Mouse (Mus musculus) right cerebral cortex, adult 2 months (tissue): ENCODE measurements around the gene Bhlhe40.

Experiments used
- DNase-seq, 2 experiments: peaks; one replicate each; pipeline ENCODE4 v3.0.0; 2021 to 2022; ENCODE audit warnings: low spot score in 2 of 2

Bhlhe40 gene

GRCm38 (mm10) chr6:108663241-108664194 lies 3.1 kb downstream of the Bhlhe40 start:
- DNase-seq = no peak

- DNase-seq = no peak
Observed at GRCm38 (mm10) chr6:108664533-108665150, 4.2 kb downstream of the Bhlhe40 start.

GRCm38 (mm10) chr6:108665587-108665986 lies 5.2 kb downstream of the Bhlhe40 start:
- DNase-seq = no peak

GRCm38 (mm10) chr6:108666648-108667488 lies 6.4 kb downstream of the Bhlhe40 start:
- DNase-seq = peak in 1 of 2 experiments; percentile 12

- peak in 1 of 2 experiments; percentile 20 for DNase-seq
Observed at GRCm38 (mm10) chr6:108667599-108668021, 7.2 kb downstream of the Bhlhe40 start.

- DNase-seq = peak; percentile 74 to 83
Observed at GRCm38 (mm10) chr6:108668321-108668786, 7.9 kb downstream of the Bhlhe40 start.

GRCm38 (mm10) chr6:108670276-108670675 lies 9.8 kb downstream of the Bhlhe40 start:
- no peak for DNase-seq

- DNase-seq = no peak
Observed at GRCm38 (mm10) chr6:108670821-108671220, 10.4 kb downstream of the Bhlhe40 start.

GRCm38 (mm10) chr6:108672094-108672493 lies 11.7 kb downstream of the Bhlhe40 start:
- DNase-seq = no peak

GRCm38 (mm10) chr6:108674221-108674620 lies 13.8 kb downstream of the Bhlhe40 start:
- no peak for DNase-seq

- DNase-seq = no peak
Observed at GRCm38 (mm10) chr6:108676783-108677340, 16.4 kb downstream of the Bhlhe40 start.

GRCm38 (mm10) chr6:108677697-108678096 lies 17.3 kb downstream of the Bhlhe40 start:
- DNase-seq = no peak

GRCm38 (mm10) chr6:108678227-108678626 lies 17.8 kb downstream of the Bhlhe40 start:
- DNase-seq = no peak

- no peak for DNase-seq
Observed at GRCm38 (mm10) chr6:108680503-108680902, 20.1 kb downstream of the Bhlhe40 start.

GRCm38 (mm10) chr6:108681084-108681483 lies 20.7 kb downstream of the Bhlhe40 start:
- DNase-seq = no peak

- no peak for DNase-seq
Observed at GRCm38 (mm10) chr6:108683140-108683539, 22.7 kb downstream of the Bhlhe40 start.

- no peak for DNase-seq
Observed at GRCm38 (mm10) chr6:108684430-108684829, 24.0 kb downstream of the Bhlhe40 start.

GRCm38 (mm10) chr6:108685758-108686355 lies 25.4 kb downstream of the Bhlhe40 start:
- no peak for DNase-seq

GRCm38 (mm10) chr6:108686930-108687329 lies 26.5 kb downstream of the Bhlhe40 start:
- no peak for DNase-seq

- no peak for DNase-seq
Observed at GRCm38 (mm10) chr6:108688344-108688743, 27.9 kb downstream of the Bhlhe40 start.

- no peak for DNase-seq
Observed at GRCm38 (mm10) chr6:108692986-108693385, 32.6 kb downstream of the Bhlhe40 start.
